Mouse (Mus musculus) embryonic fibroblast, embryonic 13.5 days (primary cell): ENCODE measurements around the gene Dyrk2.

Source experiments
- CTCF ChIP-seq: IDR thresholded peaks from 2 replicates; pipeline ENCODE4 v1.5.1; 2011; ENCODE audit warnings: mild to moderate bottlenecking, control low read depth, low read length, moderate library complexity, borderline replicate concordance; ENCODE audit not compliant: insufficient read depth
- POLR2A ChIP-seq: IDR thresholded peaks from 2 replicates; pipeline ENCODE4 v1.6.1; 2011; ENCODE audit warnings: low read depth, mild to moderate bottlenecking, control low read depth, low read length, moderate library complexity

DNA sequence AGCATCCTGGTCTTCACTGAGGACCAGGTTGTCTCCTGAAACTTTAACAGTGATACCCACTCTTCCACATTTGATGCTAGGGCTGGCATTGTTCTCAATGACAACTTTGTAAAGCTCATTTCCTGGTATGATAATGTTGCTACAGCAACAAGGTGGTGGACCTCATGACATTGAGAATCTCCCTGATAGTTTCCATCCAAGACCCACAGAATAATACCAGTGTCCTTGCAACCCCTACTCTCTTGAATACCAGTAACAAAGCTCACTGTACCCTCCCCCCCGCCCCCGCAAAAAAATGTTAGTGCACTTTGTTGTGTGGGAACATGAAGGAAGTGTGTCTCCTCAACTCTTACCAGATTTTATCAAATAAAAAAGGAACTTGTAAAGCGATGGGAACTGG lies 23.6 kb upstream of the Dyrk2 start:
- TF ChIP-seq POLR2A (no peak), CTCF (no peak)
